Mouse (Mus musculus): ENCODE data around the gene Calcoco2.
A peak's percentile ranks its signal among the peaks of the same experiment; 100 is the strongest.

DNA sequence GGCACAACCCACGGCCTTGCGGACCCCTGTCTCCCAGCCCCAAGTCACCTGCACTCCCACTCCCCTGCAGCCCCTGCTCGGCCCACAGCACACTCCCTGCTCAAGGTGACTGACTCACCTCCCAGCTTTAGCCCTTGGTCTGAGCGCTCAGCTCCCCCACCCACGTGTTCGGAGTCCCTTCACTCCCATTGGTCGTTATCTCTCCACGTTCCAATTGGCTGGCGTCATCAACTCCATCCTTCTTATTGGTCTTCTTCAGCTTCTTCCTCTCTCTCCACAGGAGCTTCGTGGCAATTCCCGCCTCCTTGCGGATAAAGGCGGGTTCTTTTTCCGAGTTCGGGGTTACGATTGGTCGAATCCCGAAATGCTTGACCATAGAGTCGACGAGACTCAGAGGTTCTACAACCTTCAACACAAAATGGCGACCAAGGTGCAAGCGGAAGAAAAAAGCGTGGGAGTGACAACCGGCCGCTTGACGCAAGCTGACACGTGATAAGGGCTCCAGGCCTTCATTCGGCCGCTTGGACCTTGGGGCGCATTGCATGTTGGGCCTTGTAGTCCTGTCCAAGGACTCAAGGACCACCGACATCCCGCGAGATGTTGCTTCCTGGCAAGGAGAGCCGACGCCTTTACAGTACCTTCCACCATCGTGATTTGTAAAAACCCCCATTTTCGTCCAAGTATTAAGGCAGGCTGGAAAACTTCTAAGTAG is 36.1 kb downstream of the Calcoco2 start, which contains the start of gene Atp5g1:
- no peak for TF ChIP-seq CTCF (IDR thresholded peaks at IDR 0.05; ENCODE audit: extremely low read depth, insufficient read depth, low read length)
- TF ChIP-seq POLR2A (IDR thresholded peaks at IDR 0.05; ENCODE audit: extremely low read depth, insufficient read depth, low read length), result peak; percentile 98

Measured in cortical plate, adult 2 months (tissue).